Mouse (Mus musculus): ENCODE measurements at regions not wholly inside any gene's neighbourhood (a gene's known extent, or its start where the extent isn't known, plus 50 kb on each side); places are given as distances from the start of the nearest gene placed in this dataset.

- DNase-seq: no peak
Observed at GRCm38 (mm10) chr4:71808271-71808670, 50.5 kb upstream of the Gm11232 start.
